Mouse (Mus musculus) heart, postnatal 0 days (tissue): Measurements from ENCODE around the gene Dand5. TPM values are rescaled to one million over a fixed set of nuclear protein-coding genes. Genes with fewer than 3 reads are reported as not detected.

ENCODE experiments used
- ATAC-seq: fragments of 200-750 bp; cut with Nextera tagmentation; 2 replicates; pipeline ENCODE4 v1.8.0; 2017; ENCODE audit warnings: low read depth, moderate number of reproducible peaks, moderate library complexity; ENCODE audit not compliant: insufficient read depth
- DNase-seq: peaks from one replicate; pipeline ENCODE4 v3.0.0-alpha.2; 2016; ENCODE audit warnings: low spot score
- H3K27ac ChIP-seq: fragments of 300-500 bp; sonication (generic); 2 replicates; pipeline ENCODE4 v1.5.1; 2014; ENCODE audit warnings: low read depth, mild to moderate bottlenecking
- H3K27me3 ChIP-seq: fragments of 300-500 bp; sonication (generic); 2 replicates; pipeline ENCODE4 v1.6.1; 2014; ENCODE audit warnings: low read length, mixed read lengths; ENCODE audit not compliant: control insufficient read depth, insufficient read depth
- H3K36me3 ChIP-seq: fragments of 300-500 bp; sonication (generic); replicated peaks from 2 replicates; pipeline ENCODE4 v1.6.1; 2014; ENCODE audit warnings: low read length, mixed read lengths; ENCODE audit not compliant: control insufficient read depth, insufficient read depth
- H3K4me1 ChIP-seq: fragments of 300-500 bp; sonication (generic); 2 replicates; pipeline ENCODE4 v1.6.1; 2014; ENCODE audit warnings: antibody characterized with exemption; ENCODE audit not compliant: control insufficient read depth, insufficient read depth
- H3K4me2 ChIP-seq: fragments of 300-500 bp; sonication (generic); 2 replicates; pipeline ENCODE4 v1.6.1; 2014; ENCODE audit warnings: low read depth, mild to moderate bottlenecking, low read length, moderate library complexity
- H3K4me3 ChIP-seq: fragments of 300-500 bp; sonication (generic); 2 replicates; pipeline ENCODE4 v1.5.1; 2014; ENCODE audit warnings: low read depth, low read length
- H3K9ac ChIP-seq: fragments of 300-500 bp; sonication (generic); replicated peaks from 2 replicates; pipeline ENCODE4 v1.6.1; 2014; ENCODE audit warnings: low read depth, low read length, mixed read lengths
- H3K9me3 ChIP-seq: fragments of 300-500 bp; sonication (generic); replicated peaks from 2 replicates; pipeline ENCODE4 v1.6.1; 2016; ENCODE audit warnings: low read length; ENCODE audit not compliant: control insufficient read depth
- CTCF ChIP-seq: IDR thresholded peaks from 2 replicates; pipeline ENCODE4 v1.5.1; 2016; ENCODE audit warnings: antibody characterized with exemption, control low read depth, low read depth
- EP300 ChIP-seq: IDR thresholded peaks from 2 replicates; pipeline ENCODE4 v1.6.1; 2016; ENCODE audit warnings: antibody characterized with exemption, low read depth
- WGBS: fragments of 180-500 bp; shearing (Covaris S2); extraction: QIAGEN DNeasy Blood & Tissue Kit; methylation state at CpG from one replicate; pipeline ENCODE4 v1.1.7; 2014; 5-methylcytosine and 5-hydroxymethylcytosine counted together
- polyA plus RNA-seq: library from polyadenylated mRNA; unstranded; fragments of >200 nt; fragmentation: Nextera tagmentation; extraction: Ambion mirVana; gene quantifications from 2 replicates; pipeline ENCODE4 v1.2.1, GENCODE M21; 2015
- total RNA-seq: library from RNA; depleted of rRNA; stranded (reverse); fragments of >200 nt; gene quantifications from 2 replicates; pipeline ENCODE4 v1.2.3, GENCODE M21; 2014; ENCODE audit warnings: low replicate concordance

Gene Dand5
- total and polyA plus RNA-seq, 2 experiments from 2014 or later: 6.2 to 15.4 TPM

DNA sequence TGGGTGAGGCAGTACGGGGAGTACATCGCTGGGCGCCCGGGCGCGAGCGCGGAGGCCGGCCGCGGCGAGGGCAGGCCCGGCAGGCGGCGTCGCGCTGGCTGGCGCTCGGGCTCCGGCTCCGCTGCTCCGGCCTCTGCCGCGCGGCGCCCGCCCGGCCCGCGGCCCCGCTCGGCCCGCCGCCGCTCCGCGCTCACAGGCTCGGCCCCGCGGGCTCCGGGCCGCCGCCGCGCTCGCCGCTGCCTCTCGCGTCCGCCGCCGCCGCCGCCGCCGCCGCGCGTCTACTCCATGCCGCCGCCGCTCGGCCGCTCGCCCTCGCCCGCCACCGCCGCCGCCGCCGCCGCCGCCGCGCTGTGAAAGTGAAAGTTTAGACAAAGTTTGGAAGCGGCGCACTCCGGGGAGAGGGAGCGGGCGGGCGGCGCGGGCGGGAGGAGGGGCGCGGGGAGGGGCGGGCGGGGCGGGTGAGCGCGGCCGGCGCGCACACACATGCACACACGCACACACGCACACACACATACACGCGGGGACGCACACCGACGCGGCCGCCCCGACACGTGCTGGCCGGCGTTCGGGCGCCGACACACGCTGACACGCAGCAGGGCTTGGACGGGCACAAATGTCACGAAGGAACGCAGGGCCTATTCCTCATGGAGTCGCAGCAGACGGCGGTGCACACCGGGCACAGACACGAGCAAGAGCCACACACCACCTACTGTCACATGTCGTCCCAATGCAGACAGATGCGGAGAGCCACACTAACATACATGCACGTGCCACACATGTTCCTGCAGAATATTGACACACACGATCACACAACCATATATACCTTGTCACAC, 22.4 kb downstream of the Dand5 start, which contains the start of gene Nfix:
Gene Nfix (minus strand): TSS at position 346 of the 833 bp plus-strand sequence.
- 1% methylated on average over 43 of the region's 125 CpGs for WGBS
- ATAC-seq: peak; percentile 55
- Histone ChIP-seq H3K4me2 (peak within 1 kb of the TSS; percentile 72), H3K4me3 (peak within 1 kb of the TSS; percentile 72), H3K27ac (peak within 1 kb of the TSS; percentile 94), H3K9me3 (no peaks in the 10 kb centered on the region), H3K4me1 (no peaks in the 10 kb centered on the region), H3K27me3 (no peaks in the 10 kb centered on the region), H3K36me3 (peaks cover 10% of the 10 kb centered on the region; the same call in 1 of the 2 replicates), H3K9ac (peak within 1 kb of the TSS; percentile 95)
- peak; percentile 56 for DNase-seq
- TF ChIP-seq CTCF (no peak), EP300 (no peak)

DNA sequence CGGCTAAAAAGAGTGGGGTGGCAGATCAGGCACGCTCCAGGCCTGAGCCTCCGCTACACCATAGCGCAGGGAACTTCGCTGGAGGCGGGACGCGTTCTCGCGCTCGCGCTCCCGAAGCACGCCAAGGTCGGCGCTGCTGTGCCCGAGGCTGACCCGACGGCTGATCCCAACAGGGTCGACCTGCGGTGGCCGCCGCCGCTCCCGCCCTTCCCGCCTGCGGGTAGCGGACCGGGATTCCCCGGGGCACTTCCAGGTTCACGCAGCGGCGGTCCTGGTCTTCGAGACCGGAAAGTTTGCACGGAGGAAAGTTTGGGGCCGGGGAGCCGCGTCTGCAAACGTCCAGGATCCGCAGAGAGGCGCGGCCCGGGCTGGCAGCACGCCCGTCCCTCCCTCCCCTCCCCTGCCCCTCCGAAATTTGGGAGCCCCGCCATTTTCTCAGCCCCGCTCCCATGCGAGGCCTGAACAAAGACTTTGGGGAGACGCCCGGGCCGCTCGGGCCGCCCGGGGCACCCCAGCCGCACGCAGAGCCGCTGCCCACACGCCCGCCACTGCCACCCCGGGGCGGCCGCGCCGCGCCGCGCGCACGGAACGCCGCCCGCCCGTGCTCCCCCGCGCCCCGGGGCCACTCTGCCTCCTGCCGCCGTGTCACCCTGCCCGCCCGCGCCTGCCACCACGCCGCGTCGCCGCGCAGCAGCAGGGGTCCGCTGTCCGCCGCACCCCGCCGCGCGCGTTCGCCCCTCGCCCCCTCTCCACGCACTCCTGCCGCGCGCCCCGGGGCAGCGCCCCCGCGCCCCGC, 23.3 kb downstream of the Dand5 start:
- Histone ChIP-seq H3K9ac (peak overlapping the region; percentile 95), H3K4me2 (peak overlapping the region; percentile 72), H3K9me3 (no peaks in the 10 kb centered on the region), H3K4me3 (peak overlapping the region; percentile 72), H3K27ac (peak overlapping the region; percentile 94), H3K27me3 (no peaks in the 10 kb centered on the region), H3K36me3 (peaks cover 10% of the 10 kb centered on the region; the same call in 1 of the 2 replicates), H3K4me1 (peaks cover 4% of the 10 kb centered on the region)
- no peak for DNase-seq
- WGBS: under 1% methylated on average over 71 of the region's 108 CpGs
- peak; percentile 39 for ATAC-seq
- no peak for TF ChIP-seq EP300
- no peak for TF ChIP-seq CTCF

- Histone ChIP-seq H3K27me3 (no peaks in the 10 kb centered on the region), H3K9ac (peak overlapping the region; percentile 95), H3K4me3 (peak overlapping the region; percentile 72), H3K9me3 (no peaks in the 10 kb centered on the region), H3K4me2 (peak overlapping the region; percentile 72), H3K27ac (peak overlapping the region; percentile 94), H3K36me3 (peaks cover 10% of the 10 kb centered on the region; the same call in 1 of the 2 replicates), H3K4me1 (peaks cover 12% of the 10 kb centered on the region)
- ATAC-seq (no peak), DNase-seq (no peak)
- WGBS: 76% methylated on average over 10 of the region's 10 CpGs
- no peak for TF ChIP-seq EP300
These were observed 24.0 kb downstream of the Dand5 start for GRCm38 (mm10) chr8:84798446-84799135.

- H3K4me3 ChIP-seq: no peak overlapping the region; the same call in 1 of the 2 replicates
- no peak overlapping the region for H3K27ac ChIP-seq
- peak overlapping the region; percentile 72; the same call in 1 of the 2 replicates for H3K4me2 ChIP-seq
- peaks cover 16% of the 10 kb centered on the region for H3K4me1 ChIP-seq
- H3K36me3 ChIP-seq: peaks cover 10% of the 10 kb centered on the region; the same call in 1 of the 2 replicates
- DNase-seq: no peak
- TF ChIP-seq EP300 (no peak), CTCF (no peak)
- 85% methylated on average over 6 of the region's 6 CpGs for WGBS
- H3K9me3 ChIP-seq: no peaks in the 10 kb centered on the region
- no peak overlapping the region for H3K9ac ChIP-seq
- H3K27me3 ChIP-seq: no peaks in the 10 kb centered on the region
- no peak for ATAC-seq
These were observed 24.7 kb downstream of the Dand5 start for GRCm38 (mm10) chr8:84797971-84798370.

GRCm38 (mm10) chr8:84797256-84797797, 25.3 kb downstream of the Dand5 start:
- H3K27me3 ChIP-seq: no peaks in the 10 kb centered on the region
- H3K9ac ChIP-seq: no peak overlapping the region
- TF ChIP-seq CTCF (no peak), EP300 (no peak)
- H3K27ac ChIP-seq: no peak overlapping the region
- no peak overlapping the region for H3K4me2 ChIP-seq
- no peak for DNase-seq
- no peak for ATAC-seq
- H3K9me3 ChIP-seq: no peaks in the 10 kb centered on the region
- WGBS: 85% methylated on average over 15 of the region's 15 CpGs
- peaks cover 16% of the 10 kb centered on the region for H3K4me1 ChIP-seq
- H3K4me3 ChIP-seq: no peak overlapping the region
- peaks cover 10% of the 10 kb centered on the region; the same call in 1 of the 2 replicates for H3K36me3 ChIP-seq
